Mouse (Mus musculus): Measurements from ENCODE around the gene 1700024G13Rik.
"Not testable (repeated sequence)": the region's sequence is repeated elsewhere in the genome, so short reads cannot be mapped to it uniquely, and the experiment has no call there.

GRCm38 (mm10) chr14:32405399-32405798, 17.2 kb upstream of the 1700024G13Rik start:
- TF ChIP-seq CTCF, POLR2A (IDR thresholded peaks at IDR 0.05; ENCODE audit: extremely low read depth, insufficient read depth, low read length): not testable (repeated sequence)

All from cortical plate, adult 2 months (tissue).